Mouse (Mus musculus): ENCODE measurements around the gene Acat1. TPM values are rescaled to one million over a fixed set of nuclear protein-coding genes. Genes with fewer than 3 reads are reported as not detected.

Acat1 gene
- polyA plus RNA-seq, 1 experiment from 2014 or later, result 37.4 TPM

Other genes with a start within 250 kb of the Acat1 start
- 9.7 and 10.3 TPM in 2 replicates for gene Kdelc2, start 226.4 kb downstream of the Acat1 start, polyA plus RNA-seq (2016; fragmentation: Nextera tagmentation; extraction: Ambion mirVana)
- 0.28 and 0.32 TPM in 2 replicates for gene 4930550C14Rik, start 208.1 kb downstream of the Acat1 start, polyA plus RNA-seq (2016; fragmentation: Nextera tagmentation; extraction: Ambion mirVana)
- gene Atm, start 73.6 kb downstream of the Acat1 start, polyA plus RNA-seq (2016; fragmentation: Nextera tagmentation; extraction: Ambion mirVana), result 19.3 and 22.0 TPM in 2 replicates
- 20.6 and 23.9 TPM in 2 replicates for gene Npat, start 73.3 kb downstream of the Acat1 start, polyA plus RNA-seq (2016; fragmentation: Nextera tagmentation; extraction: Ambion mirVana)
- 38.1 and 38.6 TPM in 2 replicates for gene Cul5, start 59.6 kb upstream of the Acat1 start, polyA plus RNA-seq (2016; fragmentation: Nextera tagmentation; extraction: Ambion mirVana)
- 1.4 and 1.5 TPM in 2 replicates for gene Rab39, start 95.8 kb upstream of the Acat1 start, polyA plus RNA-seq (2016; fragmentation: Nextera tagmentation; extraction: Ambion mirVana)
- 7.0 and 7.7 TPM in 2 replicates for gene Slc35f2, start 161.2 kb upstream of the Acat1 start, polyA plus RNA-seq (2016; fragmentation: Nextera tagmentation; extraction: Ambion mirVana)
- gene Sln, start 239.8 kb upstream of the Acat1 start, polyA plus RNA-seq (2016; fragmentation: Nextera tagmentation; extraction: Ambion mirVana), result 0.22 TPM in 1 of 2 replicates, not detected in the other

Data from embryonic facial prominence, embryonic 10.5 days (tissue).